Mouse (Mus musculus) olfactory bulb, adult 2 months (tissue): ENCODE measurements at regions not wholly inside any gene's neighbourhood (a gene's known extent, or its start where the extent isn't known, plus 50 kb on each side); places are given as distances from the start of the nearest gene placed in this dataset.

Experiments used
- CTCF ChIP-seq: fragments of 200-500 bp; IDR thresholded peaks from 2 replicates; pipeline ENCODE4 v1.5.1; 2012; ENCODE audit warnings: low read depth, mild to moderate bottlenecking, low read length, moderate library complexity; ENCODE audit not compliant: insufficient read depth
- POLR2A ChIP-seq: fragments of 200-500 bp; IDR thresholded peaks from 2 replicates; pipeline ENCODE4 v1.6.1; 2012; ENCODE audit warnings: mild to moderate bottlenecking, low read depth, low read length, moderate library complexity; ENCODE audit not compliant: insufficient read depth

GRCm38 (mm10) chr7:98770257-98770890, 64.5 kb upstream of the Wnt11 start:
- no peak for TF ChIP-seq CTCF
- no peak for TF ChIP-seq POLR2A
